ENCODE assay signal across 13 mouse cellular contexts in genomic region chr10:107488654-107489315, GRCm38 (mm10). TPM values are rescaled to one million over a fixed set of nuclear protein-coding genes. Genes with fewer than 3 reads are reported as not detected.
DNase-seq lines count a peak whose midpoint lies in the region; ATAC-seq lines count a peak whose summit lies in the region.
"Had no signal": no experiment of that assay in that cellular context is flagged by ENCODE, and none has a peak within 500 bp of the region (broad histone marks: within the 10 kb centered on the region; RNA-seq: fewer than 3 reads in every experiment).

No protein-coding gene starts in this region.

- no peak overlapping the region for H3K27ac ChIP-seq in heart, embryonic 15.5 days
- no peak overlapping the region for H3K27ac ChIP-seq in midbrain, embryonic 16.5 days (ENCODE audit: low read length)
- no peak overlapping the region for H3K27ac ChIP-seq in midbrain, embryonic 11.5 days (ENCODE audit: low read depth, low read length)
- H3K27ac ChIP-seq: liver, embryonic 15.5 days had no signal

- H3K9me3 ChIP-seq in heart, embryonic 15.5 days (replicated peaks) = no peaks in the 10 kb centered on the region
- H3K9me3 ChIP-seq in midbrain, embryonic 16.5 days (replicated peaks; ENCODE audit: control insufficient read depth, low read length, poor library complexity, severe bottlenecking) = no peaks in the 10 kb centered on the region
- no peaks in the 10 kb centered on the region for H3K9me3 ChIP-seq in midbrain, embryonic 11.5 days (ENCODE audit: control insufficient read depth, low read length)
- H3K9me3 ChIP-seq: liver, embryonic 15.5 days had no signal

- H3K36me3 ChIP-seq in heart, embryonic 15.5 days = no peaks in the 10 kb centered on the region
- H3K36me3 ChIP-seq in midbrain, embryonic 16.5 days (ENCODE audit: control insufficient read depth, insufficient read depth, low read length) = no peaks in the 10 kb centered on the region
- no peaks in the 10 kb centered on the region for H3K36me3 ChIP-seq in midbrain, embryonic 11.5 days (ENCODE audit: control insufficient read depth, insufficient read depth, low read length)
- H3K36me3 ChIP-seq: G1E; liver, embryonic 15.5 days had no signal

- H3K4me3 ChIP-seq in heart, embryonic 15.5 days = no peak overlapping the region
- H3K4me3 ChIP-seq in midbrain, embryonic 16.5 days (ENCODE audit: low read depth, low read length) = no peak overlapping the region
- H3K4me3 ChIP-seq in midbrain, embryonic 11.5 days (ENCODE audit: low read depth, low read length) = no peak overlapping the region
- H3K4me3 ChIP-seq: liver, embryonic 15.5 days had no signal

- H3K4me2 ChIP-seq in heart, embryonic 15.5 days = peak overlapping the region; percentile 30; the same call in 1 of the 2 replicates
- H3K4me2 ChIP-seq in midbrain, embryonic 16.5 days (ENCODE audit: low read length) = peak overlapping the region; percentile 9; the same call in 1 of the 2 replicates
- no peak overlapping the region for H3K4me2 ChIP-seq in midbrain, embryonic 11.5 days
- H3K4me2 ChIP-seq: liver, embryonic 15.5 days had no signal

- H3K27me3 ChIP-seq in heart, embryonic 15.5 days = no peaks in the 10 kb centered on the region
- H3K27me3 ChIP-seq in midbrain, embryonic 16.5 days (ENCODE audit: control insufficient read depth, insufficient read depth, low read depth, low read length) = no peaks in the 10 kb centered on the region
- no peaks in the 10 kb centered on the region for H3K27me3 ChIP-seq in midbrain, embryonic 11.5 days (ENCODE audit: control insufficient read depth, insufficient read depth, low read length)
- H3K27me3 ChIP-seq: liver, embryonic 15.5 days had no signal

- 36% methylated on average over 12 of the region's 12 CpGs for WGBS in heart, embryonic 15.5 days
- WGBS in midbrain, embryonic 16.5 days = 29% methylated on average over 12 of the region's 12 CpGs
- WGBS in midbrain, embryonic 11.5 days = 28% methylated on average over 12 of the region's 12 CpGs

- H3K9ac ChIP-seq in heart, embryonic 15.5 days = no peak overlapping the region
- H3K9ac ChIP-seq in midbrain, embryonic 16.5 days (ENCODE audit: low read depth, low read length) = no peak overlapping the region
- no peak overlapping the region for H3K9ac ChIP-seq in midbrain, embryonic 11.5 days (ENCODE audit: low read length)
- H3K9ac ChIP-seq: liver, embryonic 15.5 days had no signal

- no peak for DNase-seq in heart, postnatal 4 days
- no peak for DNase-seq in midbrain, embryonic 11.5 days (ENCODE audit: low spot score, missing footprints)
- peak; percentile 27 for DNase-seq in embryo, embryonic 9.5 days (ENCODE audit: extremely low spot score)
- no peak for DNase-seq in MN1 (ENCODE audit: low spot score)
- DNase-seq: cerebellum, postnatal 10 days; gastrocnemius, postnatal 36 days; kidney, postnatal 4 days had no signal

- no peak for ATAC-seq in heart, embryonic 15.5 days (replicated peaks; ENCODE audit: insufficient number of reproducible peaks, insufficient read depth, low FRiP score, low read depth)
- ATAC-seq in midbrain, embryonic 16.5 days = no peak
- ATAC-seq in midbrain, embryonic 11.5 days (ENCODE audit: low FRiP score) = no peak
- peak; percentile 31; the same call in 1 of the 2 replicates for ATAC-seq in megakaryocyte progenitor cell, adult 5-6 weeks (replicated peaks; ENCODE audit: poor library complexity)

- H3K4me1 ChIP-seq in heart, embryonic 15.5 days (replicated peaks) = no peaks in the 10 kb centered on the region; the same call in 1 of the 2 replicates
- H3K4me1 ChIP-seq in midbrain, embryonic 16.5 days (ENCODE audit: control insufficient read depth, insufficient read depth, low read length) = peaks cover 5% of the 10 kb centered on the region; the same call in 1 of the 2 replicates
- H3K4me1 ChIP-seq in midbrain, embryonic 11.5 days (ENCODE audit: control insufficient read depth, insufficient read depth, low read length) = peaks cover 2% of the 10 kb centered on the region; the same call in 1 of the 2 replicates
- H3K4me1 ChIP-seq: liver, embryonic 15.5 days had no signal

RNA-seq across cellular contexts. Expression of gene Myf5, which starts 2.9 kb away (rescaled TPM):
- polyA plus RNA-seq in heart, embryonic 15.5 days (2015; fragmentation: Nextera tagmentation; extraction: Ambion mirVana) = 0.19 TPM in 1 of 2 replicates, not detected in the other
- total RNA-seq in heart, postnatal 4 days (2021) = not detected
- polyA plus RNA-seq in midbrain, embryonic 16.5 days (2015; fragmentation: Nextera tagmentation; extraction: Ambion mirVana) = 0.09 TPM in 1 of 2 replicates, not detected in the other
- 0.44 and 0.83 TPM in 2 replicates for polyA plus RNA-seq in midbrain, embryonic 11.5 days (2014; fragmentation: Nextera tagmentation; extraction: Ambion mirVana)
- total RNA-seq in megakaryocyte progenitor cell, adult 5-6 weeks (2015) = not detected in 2 replicates
- not detected in 2 replicates for total RNA-seq in megakaryocyte progenitor cell, adult 5-6 weeks (2017)
- total RNA-seq: G1E; left cerebral cortex, adult 8-10 months had no signal
- polyA plus RNA-seq: G1E had no signal

RNA-seq across cellular contexts. Expression of gene Myf6, which starts 5.8 kb away (rescaled TPM):
- 0.16 TPM in 1 of 2 replicates, not detected in the other for polyA plus RNA-seq in heart, embryonic 15.5 days (2015; fragmentation: Nextera tagmentation; extraction: Ambion mirVana)
- total RNA-seq in heart, postnatal 4 days (2021) = under 1 TPM in 1 of 2 experiments, not detected in 1; 0.20 TPM
- not detected in 2 replicates for polyA plus RNA-seq in midbrain, embryonic 16.5 days (2015; fragmentation: Nextera tagmentation; extraction: Ambion mirVana)
- polyA plus RNA-seq in midbrain, embryonic 11.5 days (2014; fragmentation: Nextera tagmentation; extraction: Ambion mirVana) = 0.12 TPM in 1 of 2 replicates, not detected in the other
- total RNA-seq in megakaryocyte progenitor cell, adult 5-6 weeks (2015) = not detected in 2 replicates
- total RNA-seq in megakaryocyte progenitor cell, adult 5-6 weeks (2017) = not detected in 2 replicates
- total RNA-seq: G1E had no signal
- polyA plus RNA-seq: G1E had no signal
